Mouse (Mus musculus) brown adipose tissue, adult 24 weeks (tissue): Measurements from ENCODE around the gene Pdxp. TPM values are rescaled to one million over a fixed set of nuclear protein-coding genes. Genes with fewer than 3 reads are reported as not detected.

ENCODE experiments used
- H3K27ac ChIP-seq: fragments of 200-500 bp; replicated peaks from 2 replicates; pipeline ENCODE4 v1.5.1; 2012; ENCODE audit warnings: low read depth, mild to moderate bottlenecking, low read length
- H3K4me1 ChIP-seq: fragments of 200-500 bp; 2 replicates; pipeline ENCODE4 v1.6.1; 2012; ENCODE audit warnings: low read length, mixed read lengths; ENCODE audit not compliant: control insufficient read depth, insufficient read depth, insufficient read length
- H3K4me3 ChIP-seq: fragments of 200-500 bp; 2 replicates; pipeline ENCODE4 v1.5.1; 2012; ENCODE audit warnings: low read depth, mild to moderate bottlenecking, low read length, moderate library complexity; ENCODE audit not compliant: insufficient read depth
- polyA plus RNA-seq: library from polyadenylated mRNA; stranded (reverse); fragments of >200 nt; gene quantifications from 2 replicates; pipeline ENCODE4 v1.2.4, GENCODE M21; 2012; ENCODE audit not compliant: missing spikeins, insufficient read depth, insufficient read length

The Pdxp gene
- polyA plus RNA-seq, 1 experiment: 0.67 TPM

DNA sequence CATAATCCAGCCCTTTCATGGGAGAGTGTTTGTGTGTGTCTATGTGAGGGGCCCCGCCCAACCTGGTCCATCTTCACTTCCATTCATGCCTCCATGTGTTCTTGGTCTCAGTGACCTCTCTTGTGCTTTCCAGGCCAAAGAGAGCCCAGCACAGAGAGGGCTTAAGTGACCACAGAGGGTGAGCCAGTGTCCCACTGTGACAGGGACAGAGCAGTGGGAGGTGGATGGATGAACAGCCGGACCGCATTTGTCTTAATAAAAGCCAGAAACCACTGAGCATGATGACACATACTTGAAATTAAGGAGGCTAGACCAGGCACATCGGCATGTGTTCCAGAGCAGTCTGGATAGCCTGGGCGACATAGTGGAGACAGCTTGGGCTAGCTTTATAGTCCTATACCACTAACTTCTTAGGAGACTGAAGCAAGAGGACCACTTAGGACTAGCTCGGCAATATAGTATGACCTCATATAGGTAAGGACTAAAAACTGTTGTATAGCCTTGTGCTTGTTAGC lies 16.5 kb downstream of the Pdxp start:
- peaks cover 2% of the 10 kb centered on the region for H3K4me1 ChIP-seq
- H3K4me3 ChIP-seq: no peak overlapping the region
- no peak overlapping the region for H3K27ac ChIP-seq

DNA sequence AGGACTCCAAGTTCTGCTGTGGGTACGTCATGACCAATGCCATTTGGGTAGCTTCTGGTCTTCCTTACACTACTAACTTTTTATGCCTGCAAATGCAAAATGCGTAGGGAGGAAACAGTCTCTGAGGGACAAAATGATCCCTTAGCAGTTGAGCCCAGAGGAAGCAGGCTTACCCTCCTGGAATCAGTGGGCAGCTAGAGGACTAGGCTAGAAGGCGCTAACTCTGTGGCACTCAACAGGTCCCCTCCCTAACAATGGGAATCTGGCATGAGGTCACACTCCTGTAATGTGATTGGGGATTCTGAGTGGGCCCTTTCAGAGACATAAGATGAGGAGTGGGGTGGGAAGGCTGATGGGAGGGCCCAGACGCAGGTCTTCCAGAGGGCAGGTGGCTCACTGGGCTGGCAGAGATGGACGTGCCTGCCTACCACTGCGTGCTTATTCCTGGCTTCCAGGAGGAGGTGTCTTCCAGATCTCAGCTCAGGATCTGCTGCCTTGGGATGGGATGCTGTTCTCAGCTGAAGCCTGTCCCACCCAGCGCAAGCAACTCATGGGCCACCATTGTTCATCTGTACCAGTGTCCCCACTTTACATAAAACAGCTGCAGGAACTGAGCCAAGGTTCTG lies 17.2 kb downstream of the Pdxp start:
- Histone ChIP-seq H3K27ac (no peak overlapping the region), H3K4me3 (no peak overlapping the region), H3K4me1 (peaks cover 5% of the 10 kb centered on the region)

DNA sequence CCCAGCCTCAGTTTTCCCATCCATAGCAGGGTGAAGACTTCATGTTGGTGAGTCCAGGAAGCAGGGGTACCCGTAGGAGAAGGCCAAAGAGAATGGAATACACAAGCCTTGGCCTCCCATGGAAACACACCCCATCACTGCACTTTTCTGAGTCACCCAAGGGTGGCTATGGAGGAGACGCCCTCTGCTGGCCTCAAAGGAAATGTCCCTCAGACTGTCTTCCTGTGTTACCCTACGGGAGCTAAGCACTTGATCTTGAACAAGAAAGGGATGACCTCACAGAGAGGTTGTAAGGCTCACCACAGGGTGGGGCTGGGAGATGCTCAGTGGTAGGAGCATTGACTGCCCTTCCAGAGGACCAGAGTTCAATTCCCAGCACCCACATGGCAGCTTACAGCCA lies 17.9 kb downstream of the Pdxp start:
- Histone ChIP-seq H3K27ac (no peak overlapping the region), H3K4me1 (peaks cover 6% of the 10 kb centered on the region), H3K4me3 (no peak overlapping the region)

DNA sequence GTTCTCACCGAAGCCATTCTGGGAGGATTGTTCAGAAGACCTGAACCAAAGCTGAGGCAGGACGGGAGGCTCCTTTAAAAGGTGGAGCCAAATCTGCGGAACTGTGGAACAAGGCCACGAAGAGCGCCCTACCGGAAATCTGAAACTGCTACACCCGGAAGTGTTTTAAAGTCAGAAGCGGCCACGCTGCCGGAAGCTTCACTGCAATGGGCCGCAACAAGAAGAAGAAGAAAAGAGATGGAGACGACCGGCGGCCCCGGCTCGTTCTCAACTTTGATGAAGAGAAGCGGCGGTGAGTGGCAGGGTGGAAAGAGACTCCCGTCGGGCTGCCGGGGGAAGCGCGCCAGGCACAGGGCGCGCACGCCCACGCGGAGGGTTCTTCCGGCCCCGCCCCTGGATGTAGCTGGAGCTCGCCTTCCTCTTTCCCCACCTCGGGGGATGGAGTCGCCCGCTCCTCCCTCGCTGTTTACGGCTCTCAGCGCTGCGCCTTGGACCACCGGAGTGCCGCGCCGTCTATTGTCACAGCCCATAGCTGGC lies 21.1 kb downstream of the Pdxp start, which contains the start of gene Nol12:
Nol12 (plus strand) TSS at position 150 of the 537 bp plus-strand sequence.
- H3K27ac ChIP-seq: peak within 1 kb of the TSS; percentile 89
- peak within 1 kb of the TSS; percentile 92 for H3K4me3 ChIP-seq
- H3K4me1 ChIP-seq: peaks cover 6% of the 10 kb centered on the region; the same call in 1 of the 2 replicates

DNA sequence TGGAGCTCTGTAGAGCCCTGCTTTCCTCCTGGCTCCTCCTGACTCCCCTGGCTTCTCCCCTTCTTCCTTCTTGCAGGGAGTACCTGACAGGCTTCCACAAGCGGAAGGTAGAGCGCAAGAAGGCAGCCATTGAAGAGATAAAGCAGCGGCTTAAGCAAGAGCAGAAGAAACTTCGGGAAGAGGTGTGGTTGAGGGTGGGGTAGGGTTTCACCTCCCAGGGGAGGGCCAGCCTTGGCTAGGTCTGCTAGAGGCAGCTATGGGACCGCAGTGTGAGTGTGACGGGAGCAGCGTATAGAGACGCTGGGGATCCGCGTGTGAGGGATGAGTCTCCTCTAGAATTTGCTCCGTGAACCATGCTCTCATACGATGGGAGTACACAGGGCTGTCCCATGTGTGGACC lies 22.7 kb downstream of the Pdxp start:
- no peak overlapping the region for H3K4me3 ChIP-seq
- no peak overlapping the region for H3K27ac ChIP-seq
- peaks cover 6% of the 10 kb centered on the region; the same call in 1 of the 2 replicates for H3K4me1 ChIP-seq

DNA sequence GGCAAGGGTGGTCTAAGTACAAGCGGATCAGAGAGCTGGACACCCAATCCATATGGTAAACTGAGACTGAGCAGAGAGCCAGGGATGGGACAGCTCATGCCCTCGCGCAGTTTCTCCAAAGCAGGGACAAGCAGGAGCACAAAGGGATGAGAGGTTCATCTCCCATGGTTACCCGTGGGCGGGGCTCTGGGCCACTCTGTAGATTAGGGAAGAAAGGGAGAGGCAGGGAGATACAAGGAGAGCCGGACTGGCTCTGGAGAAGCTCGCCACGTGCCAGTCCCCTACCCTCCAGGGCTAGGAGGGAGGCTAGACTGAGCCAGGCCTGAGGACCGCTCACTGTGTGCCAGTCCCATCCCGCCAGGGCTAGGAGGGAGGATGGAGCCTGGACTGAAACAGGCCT lies 23.6 kb downstream of the Pdxp start:
- no peak overlapping the region for H3K4me3 ChIP-seq

DNA sequence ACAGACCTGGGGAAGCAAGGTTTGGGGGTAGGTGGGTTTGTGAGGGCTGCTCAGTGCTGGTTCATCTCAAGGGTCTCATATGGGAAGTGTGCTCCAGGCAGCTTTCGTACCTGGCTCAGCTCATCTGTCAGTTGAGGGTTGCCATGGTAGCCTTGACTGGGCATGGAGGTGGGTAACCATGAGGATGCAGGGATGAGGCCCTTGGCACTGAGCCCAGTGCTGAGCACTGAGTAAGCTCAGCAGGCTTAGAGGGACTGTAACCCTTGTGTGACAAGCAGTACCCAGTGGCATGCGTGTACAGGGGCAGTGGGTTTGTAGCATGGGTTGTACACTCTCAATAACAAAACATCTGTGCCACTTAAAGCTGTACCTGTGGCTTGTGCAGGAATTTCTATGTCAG lies 24.2 kb downstream of the Pdxp start:
- H3K27ac ChIP-seq: no peak overlapping the region
- H3K4me1 ChIP-seq: peaks cover 6% of the 10 kb centered on the region; the same call in 1 of the 2 replicates
- no peak overlapping the region for H3K4me3 ChIP-seq

More for the DNA sequence above, 23.6 kb downstream of the Pdxp start:
- H3K27ac ChIP-seq: no peak overlapping the region
- H3K4me1 ChIP-seq: peaks cover 6% of the 10 kb centered on the region; the same call in 1 of the 2 replicates

DNA sequence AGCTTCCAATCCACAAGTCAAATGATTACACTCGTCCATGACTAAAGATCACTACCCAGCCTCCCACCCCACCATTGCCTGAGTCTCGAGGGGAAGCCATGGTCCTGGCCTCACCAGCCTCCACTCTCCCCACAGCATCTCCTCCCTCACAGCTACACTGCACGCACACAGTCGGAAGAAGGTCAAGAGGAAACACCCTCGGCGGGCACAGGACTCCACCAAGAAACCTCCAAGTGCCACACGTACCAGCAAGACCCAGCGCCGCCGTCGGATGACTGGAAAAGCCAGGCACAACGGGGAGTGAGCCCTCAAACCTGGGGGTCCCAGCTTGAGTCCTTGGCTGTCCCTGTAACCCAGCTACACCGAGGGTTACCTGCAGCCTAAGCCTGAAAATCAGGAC lies 26.6 kb downstream of the Pdxp start:
- H3K27ac ChIP-seq: no peak overlapping the region
- H3K4me3 ChIP-seq: no peak overlapping the region
- peaks cover 6% of the 10 kb centered on the region; the same call in 1 of the 2 replicates for H3K4me1 ChIP-seq

DNA sequence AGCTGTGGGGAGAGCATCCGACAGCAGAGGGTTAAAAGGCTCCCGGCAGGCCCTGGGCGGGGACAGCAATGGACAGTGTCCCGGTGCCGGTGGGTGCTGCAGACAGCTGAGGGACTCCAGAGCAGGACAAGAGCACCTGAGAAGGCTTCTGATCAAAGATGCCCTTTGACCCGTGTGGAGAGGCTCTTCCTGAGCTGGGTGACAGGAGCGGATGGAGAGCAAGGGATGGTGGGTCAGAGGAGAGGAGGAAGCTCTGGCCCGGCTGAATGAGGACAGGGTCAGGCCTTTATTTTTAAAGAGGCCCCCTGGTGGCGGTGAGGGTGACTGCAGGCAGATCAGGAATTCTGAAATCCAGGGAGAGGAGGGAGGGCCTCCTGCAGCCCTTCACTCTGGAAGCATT lies 28.9 kb downstream of the Pdxp start:
- H3K27ac ChIP-seq: no peak overlapping the region
- H3K4me1 ChIP-seq: no peaks in the 10 kb centered on the region
- peak overlapping the region; percentile 47 for H3K4me3 ChIP-seq

DNA sequence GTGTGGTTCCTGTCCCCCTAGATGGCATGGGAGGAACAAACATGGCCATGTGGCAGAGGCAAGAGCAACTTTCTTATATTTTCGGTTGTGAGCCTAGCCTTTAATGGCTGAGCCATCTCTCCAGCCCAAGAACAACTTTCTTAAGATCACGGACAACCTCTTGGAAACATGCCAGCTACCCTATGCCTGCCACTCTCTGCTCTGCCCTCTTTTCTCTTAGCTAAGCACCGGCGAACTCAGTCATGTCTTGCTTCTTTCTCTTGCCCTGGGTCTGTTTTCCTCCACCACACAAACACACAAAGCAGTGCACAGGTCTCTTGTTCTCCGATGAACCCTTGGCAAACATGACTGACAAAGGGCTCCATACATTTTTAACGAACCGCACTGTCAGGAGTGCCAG lies 32.5 kb downstream of the Pdxp start:
- Histone ChIP-seq H3K4me3 (no peak overlapping the region), H3K4me1 (no peaks in the 10 kb centered on the region), H3K27ac (no peak overlapping the region)

DNA sequence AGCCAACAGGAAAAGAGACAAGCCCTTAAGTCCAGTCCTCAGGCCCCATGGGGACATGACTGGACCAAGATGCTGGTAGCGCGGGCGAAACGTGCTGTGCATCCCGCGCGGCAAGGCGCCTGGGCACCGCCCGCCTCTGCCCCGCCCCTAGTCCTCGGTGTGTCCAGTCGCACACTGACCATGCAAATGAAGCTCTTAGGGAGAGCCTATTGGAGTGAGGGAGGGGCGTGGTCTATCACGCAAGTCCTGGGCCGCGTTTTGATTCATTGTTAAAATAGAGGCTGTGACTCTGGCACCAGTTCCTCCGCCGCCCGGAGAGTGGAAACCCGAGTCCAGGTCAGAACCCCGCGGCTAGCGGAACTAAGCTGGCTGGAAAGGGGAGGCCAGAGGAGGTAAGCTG lies 33.9 kb downstream of the Pdxp start, which contains the start of gene Triobp:
Triobp (plus strand) TSS at position 68 of the 400 bp plus-strand sequence.
- peak within 1 kb of the TSS; percentile 6; the same call in 1 of the 2 replicates for H3K4me3 ChIP-seq
- H3K4me1 ChIP-seq: no peaks in the 10 kb centered on the region
- no peak within 1 kb of the TSS for H3K27ac ChIP-seq

DNA sequence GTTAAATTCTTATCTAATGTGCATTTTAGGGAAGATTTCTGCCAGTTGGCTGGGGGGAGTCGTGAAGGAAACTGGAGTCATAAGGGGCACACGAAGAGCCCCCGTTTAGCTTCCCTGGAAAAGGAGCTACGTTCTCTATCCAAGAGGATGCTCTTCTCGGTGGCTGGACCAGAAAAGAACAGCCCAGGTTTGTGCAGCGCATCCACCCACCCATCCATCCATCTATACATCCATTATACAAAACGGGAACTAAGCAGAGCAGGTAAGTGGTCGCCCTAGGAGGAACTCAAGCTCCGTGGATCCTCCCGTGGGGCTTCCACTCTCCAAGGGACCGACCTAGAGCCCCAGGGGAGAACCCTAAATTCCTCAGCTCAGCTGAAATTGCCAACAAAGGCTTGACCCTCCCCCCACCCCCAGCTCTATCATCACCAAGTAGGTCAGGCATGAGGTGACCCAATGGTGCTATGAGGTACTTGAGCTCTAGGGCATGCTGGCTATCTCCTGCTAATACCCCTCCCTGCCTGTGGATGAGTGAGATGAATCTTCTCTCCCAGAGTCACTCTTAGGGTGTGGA lies 34.5 kb downstream of the Pdxp start:
- no peaks in the 10 kb centered on the region for H3K4me1 ChIP-seq
- H3K27ac ChIP-seq: no peak overlapping the region
- peak overlapping the region; percentile 6; the same call in 1 of the 2 replicates for H3K4me3 ChIP-seq

DNA sequence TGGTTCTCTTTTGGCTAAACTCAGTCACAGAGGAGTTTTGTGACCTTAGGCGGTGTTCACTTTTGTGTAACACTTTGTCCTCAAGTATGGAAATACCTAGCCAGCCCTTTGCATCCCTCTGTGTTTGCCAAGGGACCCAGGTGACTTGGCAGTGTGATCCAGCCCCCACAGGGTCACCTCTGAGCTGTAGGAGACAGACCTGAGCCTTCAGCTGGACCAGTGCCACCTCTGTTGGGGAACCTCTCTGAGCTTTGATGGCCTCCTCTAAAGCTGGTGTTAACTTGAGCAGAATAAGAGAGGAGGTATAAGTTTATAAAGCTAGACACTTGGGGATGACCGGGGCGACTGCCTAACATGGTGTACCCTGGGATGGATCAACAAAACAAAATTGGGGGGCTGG lies 35.2 kb downstream of the Pdxp start:
- no peaks in the 10 kb centered on the region for H3K4me1 ChIP-seq
- H3K27ac ChIP-seq: no peak overlapping the region
- no peak overlapping the region for H3K4me3 ChIP-seq

DNA sequence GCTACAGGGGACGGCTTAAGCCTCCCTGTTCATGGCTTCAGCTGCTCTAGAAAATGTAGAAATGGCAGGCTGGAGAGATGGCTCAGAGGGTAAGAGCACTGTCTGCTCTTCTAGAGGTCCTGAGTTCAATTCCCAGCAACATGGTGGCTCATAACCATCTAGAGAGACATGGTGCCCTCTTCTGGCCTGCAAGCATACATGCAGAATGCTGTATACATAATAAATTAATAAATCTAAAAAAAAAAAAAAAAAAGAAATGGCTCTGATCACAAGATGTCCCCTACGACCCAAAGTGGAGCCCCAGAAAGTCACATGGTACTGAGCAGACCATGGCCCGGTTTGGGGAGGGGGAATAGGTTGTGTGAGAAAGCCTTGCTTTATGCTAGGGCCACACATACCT lies 41.9 kb downstream of the Pdxp start:
- Histone ChIP-seq H3K27ac (no peak overlapping the region), H3K4me1 (0 out of 2 replicates have a peak, but pooled peaks cover 2% of the 10 kb centered on the region), H3K4me3 (no peak overlapping the region)

DNA sequence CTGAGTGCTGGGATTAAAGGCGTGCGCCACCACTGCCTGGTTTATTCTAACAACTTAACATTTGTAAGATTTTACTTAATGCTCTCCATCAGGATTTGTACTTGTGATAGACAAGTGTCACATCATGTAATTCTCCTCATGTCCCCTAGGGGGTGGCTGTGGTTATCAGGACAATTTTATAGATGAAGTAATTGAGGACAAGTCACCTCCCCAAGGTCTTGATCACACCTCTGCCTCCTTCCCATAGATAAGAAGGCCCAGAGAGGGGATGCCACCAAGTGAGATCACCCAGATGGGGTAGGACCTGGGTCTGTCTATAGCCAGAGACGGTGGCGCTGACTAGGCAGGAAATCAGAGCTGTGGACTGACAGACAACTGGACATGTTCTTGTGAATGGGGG lies 42.6 kb downstream of the Pdxp start:
- Histone ChIP-seq H3K27ac (no peak overlapping the region), H3K4me1 (0 out of 2 replicates have a peak, but pooled peaks cover 2% of the 10 kb centered on the region), H3K4me3 (no peak overlapping the region)
